Mouse (Mus musculus): ENCODE data around the gene Nr2c1. TPM values are rescaled to one million over a fixed set of nuclear protein-coding genes. Genes with fewer than 3 reads are reported as not detected.

The Nr2c1 gene
- polyA plus RNA-seq, 1 experiment = 11.3 TPM

DNA sequence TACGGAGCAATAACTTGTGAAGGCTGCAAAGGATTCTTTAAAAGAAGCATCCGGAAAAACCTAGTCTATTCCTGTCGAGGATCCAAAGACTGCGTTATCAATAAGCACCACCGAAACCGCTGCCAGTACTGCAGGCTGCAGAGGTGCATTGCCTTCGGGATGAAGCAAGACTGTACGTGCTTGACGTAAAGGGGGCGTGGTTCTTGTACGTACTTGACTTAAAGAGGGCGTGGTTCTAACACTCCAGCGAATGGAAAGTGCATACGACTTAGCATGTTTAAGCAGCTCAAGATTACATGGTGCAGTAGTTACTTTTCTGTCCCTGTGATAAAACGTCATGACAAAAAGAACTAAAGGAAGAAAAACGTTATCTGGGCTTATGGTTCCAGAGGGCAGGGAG, 17.6 kb downstream of the Nr2c1 start:
- no peak for DNase-seq (ENCODE audit: low read depth)
- TF ChIP-seq POLR2A (IDR thresholded peaks at IDR 0.05; ENCODE audit: borderline replicate concordance, extremely low read depth, insufficient read depth, insufficient read length, poor library complexity, severe bottlenecking) = no peak
- TF ChIP-seq CTCF (IDR thresholded peaks at IDR 0.05; ENCODE audit: borderline replicate concordance, extremely low read depth, insufficient read depth, insufficient read length) = no peak

DNA sequence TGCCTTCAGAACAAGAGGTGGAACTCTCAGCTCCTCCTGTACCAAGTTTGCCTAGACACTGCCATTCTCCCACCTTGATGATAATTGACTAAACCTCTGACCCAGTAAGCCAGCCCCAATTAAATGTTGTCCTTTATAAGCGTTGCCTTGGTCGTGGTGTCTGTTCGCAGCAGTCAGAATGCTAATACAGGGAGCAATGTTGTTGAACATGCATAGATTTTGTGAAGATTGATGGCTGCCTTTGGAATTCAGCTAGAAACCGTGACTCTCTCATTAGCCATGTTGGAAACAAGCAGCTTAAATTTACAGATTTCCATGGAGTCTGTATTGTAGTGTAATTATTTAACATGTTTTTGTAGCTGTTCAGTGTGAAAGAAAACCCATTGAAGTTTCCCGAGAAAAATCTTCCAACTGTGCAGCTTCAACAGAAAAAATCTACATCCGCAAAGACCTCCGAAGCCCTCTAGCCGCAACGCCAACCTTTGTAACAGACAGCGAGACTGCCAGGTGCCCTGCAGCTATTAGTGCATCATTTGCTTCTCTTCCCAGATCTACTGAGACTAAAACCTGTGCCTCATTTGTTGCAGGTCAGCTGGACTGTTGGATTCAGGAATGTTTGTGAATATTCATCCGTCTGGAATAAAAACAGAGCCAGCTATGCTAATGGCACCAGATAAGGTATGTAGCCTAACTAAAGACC, 19.4 kb downstream of the Nr2c1 start:
- peak; percentile 53 for DNase-seq (ENCODE audit: low read depth)

DNA sequence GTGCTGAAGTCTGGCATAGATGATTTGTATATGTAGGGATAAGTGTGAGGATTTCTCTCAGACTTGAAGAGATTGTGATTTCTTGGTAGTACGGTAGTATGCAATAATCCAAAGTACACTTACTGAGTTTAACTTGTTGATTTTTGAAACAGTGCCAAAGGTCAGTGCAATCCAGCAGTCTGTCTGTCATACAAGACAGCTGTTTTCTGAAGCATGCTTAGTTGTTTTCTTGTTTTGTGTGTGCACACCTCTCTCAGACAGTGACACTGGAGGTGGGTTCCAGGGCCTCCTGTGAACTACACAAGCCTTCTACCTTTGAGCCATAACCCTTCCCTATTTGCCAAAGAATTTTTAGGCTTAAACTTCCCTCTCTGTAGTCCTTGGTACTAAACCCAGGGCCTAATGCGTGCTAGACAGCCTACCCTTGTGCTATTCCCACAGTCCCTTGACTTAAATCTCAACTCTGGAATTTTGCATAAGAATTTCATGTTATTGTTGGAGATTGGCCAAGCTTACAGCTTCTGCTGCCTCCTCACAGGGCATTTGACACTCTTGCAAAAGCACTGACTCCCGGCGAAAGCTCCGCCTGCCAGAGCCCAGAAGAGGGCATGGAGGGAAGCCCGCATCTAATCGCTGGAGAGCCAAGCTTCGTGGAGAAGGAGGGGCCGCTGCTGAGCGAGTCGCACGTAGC, 23.8 kb downstream of the Nr2c1 start:
- DNase-seq (ENCODE audit: low read depth) = peak; percentile 62
- TF ChIP-seq CTCF (IDR thresholded peaks at IDR 0.05; ENCODE audit: borderline replicate concordance, extremely low read depth, insufficient read depth, insufficient read length) (no peak), POLR2A (IDR thresholded peaks at IDR 0.05; ENCODE audit: borderline replicate concordance, extremely low read depth, insufficient read depth, insufficient read length, poor library complexity, severe bottlenecking) (no peak)

More for the DNA sequence above, 19.4 kb downstream of the Nr2c1 start:
- no peak for TF ChIP-seq POLR2A (IDR thresholded peaks at IDR 0.05; ENCODE audit: borderline replicate concordance, extremely low read depth, insufficient read depth, insufficient read length, poor library complexity, severe bottlenecking)
- no peak for TF ChIP-seq CTCF (IDR thresholded peaks at IDR 0.05; ENCODE audit: borderline replicate concordance, extremely low read depth, insufficient read depth, insufficient read length)

DNA sequence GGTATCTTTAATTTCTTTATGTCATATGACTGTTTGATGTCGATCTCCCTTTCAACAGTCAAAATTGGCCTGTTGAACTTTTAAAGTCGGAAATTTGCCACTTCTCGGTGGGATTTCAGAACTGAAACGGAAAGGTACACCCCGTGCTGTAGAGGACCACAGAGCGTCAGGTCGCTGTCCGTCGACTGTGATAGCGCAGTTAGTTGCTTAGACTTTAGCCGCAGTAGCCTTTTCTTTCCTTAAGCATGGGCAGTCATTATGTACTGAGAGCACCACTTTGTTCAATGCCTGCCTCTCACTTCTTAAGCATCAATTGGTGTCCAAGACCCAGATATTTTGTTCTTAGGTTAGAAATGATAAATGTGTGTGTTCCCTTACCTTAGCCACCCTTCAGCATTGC, 24.3 kb downstream of the Nr2c1 start:
- TF ChIP-seq CTCF (IDR thresholded peaks at IDR 0.05; ENCODE audit: borderline replicate concordance, extremely low read depth, insufficient read depth, insufficient read length) = no peak
- no peak for TF ChIP-seq POLR2A (IDR thresholded peaks at IDR 0.05; ENCODE audit: borderline replicate concordance, extremely low read depth, insufficient read depth, insufficient read length, poor library complexity, severe bottlenecking)
- peak; percentile 21 for DNase-seq (ENCODE audit: low read depth)

DNA sequence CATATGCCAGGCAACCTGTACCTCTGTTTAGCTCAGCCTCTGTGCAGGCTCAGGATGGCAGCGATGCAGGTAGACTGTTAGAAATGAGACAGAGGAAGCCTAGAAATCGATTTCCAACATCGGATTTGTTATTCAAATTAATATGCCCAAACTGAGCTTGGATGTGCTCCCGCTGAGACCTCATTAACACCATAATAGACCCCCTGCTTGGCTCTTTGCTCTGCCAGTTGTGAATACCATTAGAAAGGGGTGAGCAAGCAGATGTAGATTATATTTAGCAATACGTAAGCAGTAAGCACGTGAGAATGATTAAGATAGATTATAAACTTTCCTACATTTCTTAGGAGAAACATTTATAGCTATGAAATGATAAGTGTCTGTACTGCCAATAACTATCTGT, 24.9 kb downstream of the Nr2c1 start:
- peak; percentile 70 for DNase-seq (ENCODE audit: low read depth)

GRCm38 (mm10) chr10:94174652-94175051, 26.8 kb downstream of the Nr2c1 start:
- no peak for DNase-seq (ENCODE audit: low read depth)

More for the DNA sequence above, 24.9 kb downstream of the Nr2c1 start:
- TF ChIP-seq POLR2A (IDR thresholded peaks at IDR 0.05; ENCODE audit: borderline replicate concordance, extremely low read depth, insufficient read depth, insufficient read length, poor library complexity, severe bottlenecking) (no peak), CTCF (IDR thresholded peaks at IDR 0.05; ENCODE audit: borderline replicate concordance, extremely low read depth, insufficient read depth, insufficient read length) (no peak)

GRCm38 (mm10) chr10:94183199-94183598, 35.4 kb downstream of the Nr2c1 start:
- peak; percentile 28 for DNase-seq (ENCODE audit: low read depth)

More at GRCm38 (mm10) chr10:94174652-94175051, 26.8 kb downstream of the Nr2c1 start:
- TF ChIP-seq CTCF (IDR thresholded peaks at IDR 0.05; ENCODE audit: borderline replicate concordance, extremely low read depth, insufficient read depth, insufficient read length) = no peak
- TF ChIP-seq POLR2A (IDR thresholded peaks at IDR 0.05; ENCODE audit: borderline replicate concordance, extremely low read depth, insufficient read depth, insufficient read length, poor library complexity, severe bottlenecking) = no peak

GRCm38 (mm10) chr10:94198482-94199405, 50.9 kb downstream of the Nr2c1 start, which contains the start of gene Ndufa12:
Ndufa12 (plus strand) TSS chr10:94198720.
- peak; percentile 97 for DNase-seq (ENCODE audit: low read depth)
- peak; percentile 59; the same call in 1 of the 2 replicates for TF ChIP-seq CTCF (IDR thresholded peaks at IDR 0.05; ENCODE audit: borderline replicate concordance, extremely low read depth, insufficient read depth, insufficient read length)
- peak; percentile 31; the same call in 1 of the 2 replicates for TF ChIP-seq POLR2A (IDR thresholded peaks at IDR 0.05; ENCODE audit: borderline replicate concordance, extremely low read depth, insufficient read depth, insufficient read length, poor library complexity, severe bottlenecking)

More at GRCm38 (mm10) chr10:94183199-94183598, 35.4 kb downstream of the Nr2c1 start:
- TF ChIP-seq CTCF (IDR thresholded peaks at IDR 0.05; ENCODE audit: borderline replicate concordance, extremely low read depth, insufficient read depth, insufficient read length) = no peak
- TF ChIP-seq POLR2A (IDR thresholded peaks at IDR 0.05; ENCODE audit: borderline replicate concordance, extremely low read depth, insufficient read depth, insufficient read length, poor library complexity, severe bottlenecking) = no peak

GRCm38 (mm10) chr10:94204973-94205372, 57.1 kb downstream of the Nr2c1 start:
- no peak for TF ChIP-seq POLR2A (IDR thresholded peaks at IDR 0.05; ENCODE audit: borderline replicate concordance, extremely low read depth, insufficient read depth, insufficient read length, poor library complexity, severe bottlenecking)
- no peak for TF ChIP-seq CTCF (IDR thresholded peaks at IDR 0.05; ENCODE audit: borderline replicate concordance, extremely low read depth, insufficient read depth, insufficient read length)
- DNase-seq (ENCODE audit: low read depth) = no peak

DNA sequence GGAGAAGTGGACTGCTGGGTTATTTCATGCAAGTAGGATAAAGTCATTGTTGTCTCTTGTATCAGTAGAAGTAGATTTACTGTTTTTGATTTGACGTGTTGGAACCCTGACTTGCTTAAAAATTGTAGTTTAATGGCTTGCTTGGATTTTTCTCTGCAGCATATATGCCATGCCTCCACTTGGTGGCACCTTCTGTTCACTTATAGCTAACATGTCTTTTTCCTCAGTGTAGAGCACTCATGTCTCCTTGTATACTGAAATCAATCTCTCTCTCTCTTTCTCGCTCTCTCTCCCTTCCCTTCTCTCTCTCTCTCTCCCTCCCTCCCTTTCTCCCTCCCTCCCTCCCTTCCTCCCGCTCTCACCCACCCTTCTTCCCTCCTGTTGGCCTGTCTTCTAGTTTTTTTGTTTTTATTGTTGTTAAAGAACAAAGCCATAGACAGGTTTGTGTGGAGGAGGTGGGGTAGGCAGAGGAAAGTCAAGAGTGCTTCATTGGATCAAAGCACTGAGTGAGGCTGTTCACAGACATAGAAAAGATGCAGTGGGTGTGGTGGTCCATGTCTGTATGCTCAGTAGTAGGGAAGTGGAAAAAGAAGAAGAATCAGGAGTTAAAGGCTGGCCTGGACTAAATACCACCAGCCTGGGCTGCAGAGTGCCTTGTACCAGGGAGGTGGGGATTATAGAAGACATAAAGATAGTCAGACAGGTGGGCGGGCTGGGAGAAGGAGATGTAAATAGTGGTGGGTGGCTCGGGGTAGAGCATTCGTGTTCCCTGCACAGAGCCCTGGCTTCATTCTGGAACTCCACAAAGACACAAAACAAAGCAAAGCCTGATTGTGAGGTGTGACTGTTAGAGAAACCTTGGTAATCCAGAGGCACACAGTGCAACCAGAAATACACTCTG, 63.1 kb downstream of the Nr2c1 start:
- peak; percentile 83 for DNase-seq (ENCODE audit: low read depth)
- TF ChIP-seq CTCF (IDR thresholded peaks at IDR 0.05; ENCODE audit: borderline replicate concordance, extremely low read depth, insufficient read depth, insufficient read length) = peak; percentile 53; the same call in 1 of the 2 replicates
- no peak for TF ChIP-seq POLR2A (IDR thresholded peaks at IDR 0.05; ENCODE audit: borderline replicate concordance, extremely low read depth, insufficient read depth, insufficient read length, poor library complexity, severe bottlenecking)
